Mouse (Mus musculus): Measurements from ENCODE around the gene Cdhr3. TPM values are rescaled to one million over a fixed set of nuclear protein-coding genes. Genes with fewer than 3 reads are reported as not detected.
"Not testable (repeated sequence)": the region's sequence is repeated elsewhere in the genome, so short reads cannot be mapped to it uniquely, and the experiment has no call there.

Cdhr3 gene
- polyA plus RNA-seq, 1 experiment from 2014 or later, result 0.17 TPM

DNA sequence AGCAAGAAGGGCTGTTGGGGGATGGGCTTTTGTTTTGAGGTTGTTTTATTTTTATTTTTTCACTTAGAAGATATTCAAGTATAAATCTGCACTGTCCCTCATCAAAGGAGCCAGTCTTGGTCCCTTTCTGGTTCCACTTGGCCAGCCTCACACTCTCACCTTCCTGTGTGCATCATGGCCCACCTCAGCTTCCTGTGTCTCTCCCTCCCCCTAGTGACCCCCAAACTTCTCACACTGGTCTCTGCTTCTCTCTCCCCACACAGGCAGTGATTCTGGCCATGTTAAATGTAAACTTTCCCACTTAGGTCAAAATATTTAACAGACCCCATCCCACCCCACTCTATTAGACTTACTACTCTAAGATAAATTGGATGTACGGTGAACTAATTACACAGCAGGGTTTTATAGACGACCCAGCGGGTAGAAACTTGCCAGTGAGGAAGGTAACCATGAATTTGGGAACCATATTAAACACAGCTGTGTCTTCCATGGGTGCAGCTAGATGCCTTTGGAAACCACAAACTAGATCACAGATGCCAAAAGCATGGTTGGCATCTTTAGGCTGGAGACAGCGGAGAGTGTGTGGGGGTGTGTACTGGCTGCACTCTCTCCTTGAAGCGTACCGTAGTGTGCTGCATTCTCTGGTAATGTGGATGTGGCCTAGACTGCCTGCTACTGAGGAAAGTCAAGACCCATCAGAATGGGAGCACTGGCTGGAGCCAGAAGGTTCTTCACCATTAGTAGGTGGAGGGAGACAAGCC is 83.3 kb downstream of the Cdhr3 start:
- 88% methylated on average over 6 of the region's 6 CpGs for WGBS
- H3K4me2 ChIP-seq (ENCODE audit: low read depth, low read length), result no peak overlapping the region
- H3K4me1 ChIP-seq (ENCODE audit: control insufficient read depth, insufficient read depth, low read length), result no peaks in the 10 kb centered on the region
- H3K27ac ChIP-seq (ENCODE audit: low read depth, low read length), result no peak overlapping the region
- H3K36me3 ChIP-seq (ENCODE audit: control insufficient read depth, insufficient read depth, low read length), result no peaks in the 10 kb centered on the region
- H3K4me3 ChIP-seq (ENCODE audit: low read depth, low read length), result no peak overlapping the region
- no peaks in the 10 kb centered on the region for H3K9me3 ChIP-seq (ENCODE audit: control insufficient read depth, low read length)
- H3K27me3 ChIP-seq (ENCODE audit: control insufficient read depth, insufficient read depth, low read length), result no peaks in the 10 kb centered on the region
- H3K9ac ChIP-seq (replicated peaks; ENCODE audit: low read depth, low read length), result no peak overlapping the region
- ATAC-seq (ENCODE audit: low read depth), result no peak

DNA sequence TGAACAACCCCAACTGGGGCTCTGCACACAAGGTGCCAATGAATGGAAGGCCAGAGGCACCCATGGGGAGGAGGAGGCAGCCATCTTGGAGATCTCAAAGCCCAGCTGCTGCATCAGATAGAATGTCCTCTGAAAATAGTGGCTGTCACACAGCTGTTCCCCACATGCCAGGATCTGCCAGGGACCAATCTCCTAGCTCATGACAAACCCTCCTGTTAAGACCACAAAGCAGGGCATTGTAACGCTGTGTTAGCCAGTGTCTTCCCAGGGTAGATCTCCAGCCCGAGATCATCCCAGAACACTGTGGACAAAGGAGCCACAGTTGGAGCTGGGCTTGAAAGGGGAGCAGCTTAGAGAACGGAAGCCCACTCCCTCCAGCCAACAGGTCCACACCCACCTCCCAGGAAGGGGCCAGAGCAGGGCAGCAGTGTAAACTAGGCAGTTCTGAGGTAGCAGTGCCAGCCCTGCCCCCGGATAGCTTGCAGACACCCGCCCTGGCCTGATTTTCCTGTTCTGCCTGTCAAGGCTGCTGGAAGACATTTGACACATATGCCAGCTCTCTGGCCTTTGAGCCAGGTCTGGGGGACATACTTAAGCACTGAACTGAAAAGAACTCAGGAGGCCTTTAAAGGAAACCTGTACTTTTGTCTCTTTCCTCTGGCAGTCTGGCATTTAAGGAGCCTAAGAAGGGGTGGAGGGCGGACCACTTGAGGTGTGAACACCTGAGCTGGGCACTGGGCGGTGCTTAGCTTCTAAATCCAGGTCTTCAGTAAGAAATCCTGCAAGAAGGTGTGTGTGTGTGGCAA is 84.2 kb downstream of the Cdhr3 start:
- no peak overlapping the region for H3K4me3 ChIP-seq (ENCODE audit: low read depth, low read length)
- H3K27me3 ChIP-seq (ENCODE audit: control insufficient read depth, insufficient read depth, low read length), result no peaks in the 10 kb centered on the region
- no peaks in the 10 kb centered on the region for H3K4me1 ChIP-seq (ENCODE audit: control insufficient read depth, insufficient read depth, low read length)
- H3K36me3 ChIP-seq (ENCODE audit: control insufficient read depth, insufficient read depth, low read length), result no peaks in the 10 kb centered on the region
- no peak overlapping the region for H3K4me2 ChIP-seq (ENCODE audit: low read depth, low read length)
- ATAC-seq (ENCODE audit: low read depth), result no peak
- no peaks in the 10 kb centered on the region for H3K9me3 ChIP-seq (ENCODE audit: control insufficient read depth, low read length)
- H3K9ac ChIP-seq (replicated peaks; ENCODE audit: low read depth, low read length), result no peak overlapping the region
- H3K27ac ChIP-seq (ENCODE audit: low read depth, low read length), result no peak overlapping the region
- WGBS, result 59% methylated on average over 7 of the region's 7 CpGs

DNA sequence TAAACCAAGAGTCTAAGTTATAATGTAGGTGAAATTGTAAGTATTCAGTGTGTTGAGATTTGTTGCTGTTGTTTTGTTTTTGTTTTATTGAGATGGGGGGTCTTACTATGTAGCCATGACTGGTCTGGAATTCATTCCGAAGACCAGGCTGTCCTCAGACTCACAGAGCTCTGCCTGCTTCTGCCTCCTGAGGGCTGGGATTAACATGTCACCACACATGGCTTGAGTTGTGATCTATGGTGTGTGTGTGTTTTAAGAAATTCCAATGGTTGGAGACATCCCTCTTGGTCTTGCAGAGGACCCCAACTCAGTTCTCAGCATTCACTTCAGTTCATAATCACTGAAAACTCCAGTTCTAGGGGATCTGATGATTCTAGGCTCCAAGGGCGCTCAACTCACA is 85.5 kb downstream of the Cdhr3 start:
- Histone ChIP-seq H3K27me3 (ENCODE audit: control insufficient read depth, insufficient read depth, low read length) (no peaks in the 10 kb centered on the region), H3K9ac (replicated peaks; ENCODE audit: low read depth, low read length) (no peak overlapping the region), H3K27ac (ENCODE audit: low read depth, low read length) (no peak overlapping the region), H3K9me3 (ENCODE audit: control insufficient read depth, low read length) (no peaks in the 10 kb centered on the region), H3K4me2 (ENCODE audit: low read depth, low read length) (no peak overlapping the region), H3K36me3 (ENCODE audit: control insufficient read depth, insufficient read depth, low read length) (no peaks in the 10 kb centered on the region), H3K4me1 (ENCODE audit: control insufficient read depth, insufficient read depth, low read length) (no peaks in the 10 kb centered on the region), H3K4me3 (ENCODE audit: low read depth, low read length) (no peak overlapping the region)
- whole genome bisulfite sequencing, result 93% methylated on average over 2 of the region's 2 CpGs
- ATAC-seq (ENCODE audit: low read depth), result no peak

DNA sequence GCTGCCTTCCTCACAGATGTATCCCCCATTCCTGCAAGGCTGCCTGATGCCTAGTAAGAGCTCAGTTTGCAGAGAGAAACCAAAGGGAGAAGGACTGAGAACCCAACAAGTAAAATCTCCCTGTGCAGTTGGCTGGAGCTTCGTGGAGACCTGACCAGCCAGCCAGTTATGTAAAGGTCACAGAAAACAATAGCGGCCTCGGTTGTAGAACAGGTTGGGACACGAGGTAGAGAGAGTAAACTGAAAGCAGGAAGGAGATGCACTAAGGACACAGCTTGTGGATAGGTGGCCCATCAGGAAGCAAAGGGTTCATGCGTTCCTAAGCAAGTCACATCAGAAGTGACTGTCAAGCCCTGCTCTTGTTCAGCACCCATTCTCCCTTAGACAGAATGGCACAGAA is 86.8 kb downstream of the Cdhr3 start:
- Histone ChIP-seq H3K4me1 (ENCODE audit: control insufficient read depth, insufficient read depth, low read length) (no peaks in the 10 kb centered on the region), H3K27ac (ENCODE audit: low read depth, low read length) (no peak overlapping the region), H3K9me3 (ENCODE audit: control insufficient read depth, low read length) (no peaks in the 10 kb centered on the region), H3K4me2 (ENCODE audit: low read depth, low read length) (no peak overlapping the region), H3K4me3 (ENCODE audit: low read depth, low read length) (no peak overlapping the region), H3K27me3 (ENCODE audit: control insufficient read depth, insufficient read depth, low read length) (no peaks in the 10 kb centered on the region), H3K36me3 (ENCODE audit: control insufficient read depth, insufficient read depth, low read length) (no peaks in the 10 kb centered on the region), H3K9ac (replicated peaks; ENCODE audit: low read depth, low read length) (no peak overlapping the region)
- ATAC-seq (ENCODE audit: low read depth), result no peak
- 89% methylated on average over 5 of the region's 5 CpGs for WGBS

DNA sequence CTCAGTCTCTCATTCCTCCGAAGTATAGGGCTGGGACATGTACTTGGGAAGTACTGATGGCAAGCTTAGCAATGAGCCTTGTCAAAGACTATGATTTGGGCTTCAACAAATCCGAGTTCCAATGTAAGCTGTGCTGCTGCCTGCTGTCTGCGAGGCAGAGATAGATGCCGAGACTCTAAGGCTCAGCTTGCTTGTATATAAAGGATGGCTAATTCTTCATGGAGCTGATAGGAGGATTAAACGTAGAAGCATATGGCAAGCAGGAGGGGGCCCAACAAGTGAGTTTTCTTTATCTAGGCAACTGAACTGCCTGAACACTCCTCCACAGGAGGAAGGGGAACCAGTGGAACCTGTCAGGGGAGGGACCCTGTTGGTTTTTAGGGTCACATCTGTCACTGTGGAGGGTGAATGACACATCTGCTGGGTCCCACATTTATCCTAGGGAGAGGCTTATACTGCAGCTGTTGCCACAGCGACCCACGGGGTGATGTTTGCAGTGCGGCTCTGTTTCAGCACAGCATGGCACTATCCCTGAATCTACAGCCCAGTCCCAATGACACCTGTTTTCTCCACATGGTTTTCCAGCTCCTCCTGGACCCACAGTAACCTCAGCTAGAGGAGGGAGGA is 89.2 kb downstream of the Cdhr3 start:
- H3K27ac ChIP-seq (ENCODE audit: low read depth, low read length), result no peak overlapping the region
- no peak overlapping the region for H3K4me2 ChIP-seq (ENCODE audit: low read depth, low read length)
- peak; percentile 50; the same call in 1 of the 2 replicates for ATAC-seq (ENCODE audit: low read depth)
- no peaks in the 10 kb centered on the region for H3K4me1 ChIP-seq (ENCODE audit: control insufficient read depth, insufficient read depth, low read length)
- H3K4me3 ChIP-seq (ENCODE audit: low read depth, low read length), result no peak overlapping the region
- H3K36me3 ChIP-seq (ENCODE audit: control insufficient read depth, insufficient read depth, low read length), result no peaks in the 10 kb centered on the region
- H3K9ac ChIP-seq (replicated peaks; ENCODE audit: low read depth, low read length), result no peak overlapping the region
- H3K9me3 ChIP-seq (ENCODE audit: control insufficient read depth, low read length), result no peaks in the 10 kb centered on the region
- H3K27me3 ChIP-seq (ENCODE audit: control insufficient read depth, insufficient read depth, low read length), result no peaks in the 10 kb centered on the region
- 68% methylated on average over 8 of the region's 8 CpGs for WGBS

DNA sequence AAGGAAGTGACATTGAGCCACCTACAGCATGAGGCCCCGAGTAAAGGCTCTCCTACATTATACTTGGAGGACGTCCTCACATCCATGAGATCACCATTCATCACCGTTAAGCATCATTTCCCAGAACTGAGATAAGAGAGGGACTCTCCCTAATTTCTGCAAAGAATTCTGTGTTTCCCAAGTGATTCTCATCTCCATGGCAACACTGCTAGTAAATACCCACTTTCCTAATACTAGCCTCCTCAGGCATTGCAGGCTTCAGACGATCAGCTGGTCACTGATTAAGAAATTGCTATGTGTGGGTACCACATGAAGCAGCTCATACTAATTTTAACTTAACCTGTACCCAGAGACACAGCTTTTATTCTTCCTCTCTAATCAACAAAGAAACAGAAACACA is 92.3 kb downstream of the Cdhr3 start:
- no peaks in the 10 kb centered on the region for H3K36me3 ChIP-seq (ENCODE audit: control insufficient read depth, insufficient read depth, low read length)
- no peaks in the 10 kb centered on the region for H3K9me3 ChIP-seq (ENCODE audit: control insufficient read depth, low read length)
- H3K27me3 ChIP-seq (ENCODE audit: control insufficient read depth, insufficient read depth, low read length), result no peaks in the 10 kb centered on the region
- no peak overlapping the region for H3K4me2 ChIP-seq (ENCODE audit: low read depth, low read length)
- 64% methylated on average over 4 of the region's 4 CpGs for WGBS
- no peaks in the 10 kb centered on the region for H3K4me1 ChIP-seq (ENCODE audit: control insufficient read depth, insufficient read depth, low read length)
- H3K27ac ChIP-seq (ENCODE audit: low read depth, low read length), result no peak overlapping the region
- H3K9ac ChIP-seq (replicated peaks; ENCODE audit: low read depth, low read length), result no peak overlapping the region
- H3K4me3 ChIP-seq (ENCODE audit: low read depth, low read length), result no peak overlapping the region
- ATAC-seq (ENCODE audit: low read depth), result no peak

DNA sequence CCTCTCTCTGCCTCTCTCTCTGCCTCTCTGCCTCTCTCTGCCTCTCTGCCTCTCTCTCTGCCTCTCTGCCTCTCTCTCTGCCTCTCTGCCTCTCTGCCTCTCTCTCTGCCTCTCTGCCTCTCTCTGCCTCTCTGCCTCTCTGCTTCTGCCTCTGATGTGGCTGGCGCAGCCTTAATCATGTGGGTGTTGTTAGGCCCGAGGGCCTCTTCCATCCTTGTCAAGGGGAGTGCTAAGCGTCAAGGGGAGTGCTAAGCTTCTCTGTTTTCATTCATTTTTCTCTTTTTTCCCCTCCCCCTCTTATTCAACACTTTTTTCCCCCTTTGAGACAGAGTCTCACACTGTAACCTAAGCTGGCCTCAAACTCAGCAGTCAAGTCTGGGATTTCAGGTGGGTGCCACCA is 92.9 kb downstream of the Cdhr3 start:
- not testable (repeated sequence) for H3K27ac ChIP-seq (ENCODE audit: low read depth, low read length); H3K4me3 ChIP-seq (ENCODE audit: low read depth, low read length); H3K27me3 ChIP-seq (ENCODE audit: control insufficient read depth, insufficient read depth, low read length); H3K4me2 ChIP-seq (ENCODE audit: low read depth, low read length); ATAC-seq (ENCODE audit: low read depth); H3K9me3 ChIP-seq (ENCODE audit: control insufficient read depth, low read length); H3K4me1 ChIP-seq (ENCODE audit: control insufficient read depth, insufficient read depth, low read length); H3K9ac ChIP-seq (replicated peaks; ENCODE audit: low read depth, low read length); H3K36me3 ChIP-seq (ENCODE audit: control insufficient read depth, insufficient read depth, low read length)
- 24% methylated on average over 3 of the region's 3 CpGs for WGBS

DNA sequence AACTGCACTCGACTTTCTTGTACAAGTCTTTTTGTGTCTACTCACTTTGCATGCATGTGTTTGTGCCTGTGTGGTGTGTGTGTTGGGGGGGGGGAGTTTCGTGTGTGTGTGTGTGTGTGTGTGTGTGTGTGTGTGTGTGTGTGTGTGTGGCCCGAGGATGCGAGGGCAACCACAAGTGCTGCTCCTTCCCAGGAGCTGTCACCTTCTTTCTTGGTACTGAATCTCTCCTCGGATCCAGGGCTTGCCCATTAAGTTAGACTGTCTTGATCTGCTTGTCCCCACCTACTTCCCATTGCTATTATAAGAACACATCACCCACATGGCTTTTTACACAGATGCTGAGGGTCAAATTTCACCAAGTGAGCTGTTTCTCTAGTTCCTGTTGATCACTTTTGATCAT is 93.9 kb downstream of the Cdhr3 start:
- H3K9me3 ChIP-seq (ENCODE audit: control insufficient read depth, low read length), result no peaks in the 10 kb centered on the region
- H3K4me3 ChIP-seq (ENCODE audit: low read depth, low read length), result no peak overlapping the region
- no peak overlapping the region for H3K9ac ChIP-seq (replicated peaks; ENCODE audit: low read depth, low read length)
- no peaks in the 10 kb centered on the region for H3K4me1 ChIP-seq (ENCODE audit: control insufficient read depth, insufficient read depth, low read length)
- no peak for ATAC-seq (ENCODE audit: low read depth)
- WGBS, result 79% methylated on average over 5 of the region's 5 CpGs
- no peaks in the 10 kb centered on the region for H3K36me3 ChIP-seq (ENCODE audit: control insufficient read depth, insufficient read depth, low read length)
- no peak overlapping the region for H3K4me2 ChIP-seq (ENCODE audit: low read depth, low read length)
- no peaks in the 10 kb centered on the region for H3K27me3 ChIP-seq (ENCODE audit: control insufficient read depth, insufficient read depth, low read length)
- no peak overlapping the region for H3K27ac ChIP-seq (ENCODE audit: low read depth, low read length)
